Mouse (Mus musculus) G1E (cell line): ENCODE results near the gene Dclre1b.

Source experiments
- CTCF ChIP-seq: IDR thresholded peaks from 2 replicates; pipeline ENCODE4 v1.5.1; 2012; ENCODE audit warnings: low read depth, low read length, inconsistent platforms, mixed read lengths
- GATA1 ChIP-seq: IDR thresholded peaks from 2 replicates; pipeline ENCODE4 v1.6.1; 2012; ENCODE audit warnings: borderline replicate concordance, low read length, inconsistent platforms, mixed read lengths
- POLR2AphosphoS5 ChIP-seq: IDR thresholded peaks from 2 replicates; pipeline ENCODE4 v1.6.1; 2012; ENCODE audit warnings: low read depth, low read length, inconsistent platforms; ENCODE audit not compliant: insufficient replicate concordance

DNA sequence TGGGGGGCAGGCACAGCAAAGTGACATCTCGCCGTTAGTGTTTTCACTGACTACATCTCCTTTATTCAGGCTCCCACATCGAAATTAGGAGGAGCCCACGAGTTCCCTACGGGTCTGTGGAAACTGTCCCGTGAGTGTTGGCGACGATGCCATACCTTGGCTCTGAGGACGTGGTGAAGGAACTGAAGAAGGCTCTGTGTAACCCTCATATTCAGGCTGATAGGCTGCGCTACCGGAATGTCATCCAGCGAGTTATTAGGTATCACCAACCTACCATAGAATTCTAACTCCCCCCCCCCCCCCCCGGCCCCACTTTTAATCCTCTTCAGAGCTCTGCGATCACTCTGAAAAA lies 531 bp upstream of the Dclre1b start:
- TF ChIP-seq CTCF (no peak), GATA1 (no peak), POLR2AphosphoS5 (no peak)
